Mouse (Mus musculus) Patski (cell line): ENCODE data around the gene Gm28042. TPM values are rescaled to one million over a fixed set of nuclear protein-coding genes. Genes with fewer than 3 reads are reported as not detected.
A peak's percentile ranks its signal among the peaks of the same experiment; 100 is the strongest.

Experiments used
- ATAC-seq: fragments of 100-300 bp; one replicate; pipeline ENCODE4 v1.8.0; 2021
- CTCF ChIA-PET: fragments of 350-600 bp; sonication (Branson Sonifier 250); formaldehyde crosslinking; loops from one replicate; lab custom pipeline; 2022; ENCODE audit warnings: inconsistent platforms; lab: Charles Lee
- POLR2A ChIA-PET: fragments of 350-600 bp; sonication (Branson Sonifier 250); formaldehyde crosslinking; loops from one replicate; lab custom pipeline; 2022; ENCODE audit warnings: antibody characterized with exemption, inconsistent platforms; lab: Charles Lee
- DNase-seq: peaks from one replicate; pipeline ENCODE4 v3.0.0-alpha.2; 2011; ENCODE audit warnings: low read depth, low spot score
- H3K27me3 ChIP-seq: fragments of 371-371 bp; one replicate; pipeline ENCODE4 v1.5.1; 2021
- CTCF ChIP-seq: fragments of 100-300 bp; IDR thresholded peaks from one replicate; pipeline ENCODE4 v1.5.1; 2021
- in situ Hi-C: fragments of 300-500 bp; cut with MboI; formaldehyde crosslinking; loops from 3 replicates; pipeline ENCODE4 v1.11.1; 2018; ENCODE audit warnings: low pct_unique_long_range_greater_than_20kb, mixed read lengths
- polyA plus RNA-seq: library from polyadenylated mRNA; unstranded; gene quantifications from one replicate; pipeline ENCODE4 v1.2.3, GENCODE M21; 2021

The Gm28042 gene
- polyA plus RNA-seq, 1 experiment from 2014 or later, result 9.5 TPM

GRCm38 (mm10) chr2:120074096-120074495 is 46.8 kb downstream of the Gm28042 start:
- TF ChIP-seq CTCF, result no peak
- DNase-seq (no peak), ATAC-seq (no peak)
- ChIA-PET CTCF (no interaction called here), POLR2A (no interaction called here)
- in situ Hi-C loops, result no loop called here
- H3K27me3 ChIP-seq, result no peaks in the 10 kb centered on the region

- in situ Hi-C loops, result loop anchor here (5.0 kb wide), 1 partner anchor 104 kb away; the partner anchor contains the start of gene Mapkbp1
- H3K27me3 ChIP-seq, result no peaks in the 10 kb centered on the region
- ATAC-seq, result no peak
- TF ChIP-seq CTCF, result no peak
- ChIA-PET POLR2A (no interaction called here), CTCF (interaction anchor here (0.9 to 1.1 kb wide), 2 partner anchors 93 to 97 kb away, joined by 3 to 4 read pairs; no protein-coding TSS in a partner anchor)
- no peak for DNase-seq
Observed at GRCm38 (mm10) chr2:120076076-120076705, 48.9 kb downstream of the Gm28042 start.

GRCm38 (mm10) chr2:120082416-120082815 is 55.1 kb downstream of the Gm28042 start:
- H3K27me3 ChIP-seq, result no peaks in the 10 kb centered on the region
- ATAC-seq (no peak), DNase-seq (no peak)
- in situ Hi-C loops, result loop anchor here (5.0 kb wide), 1 partner anchor 200 kb away; no protein-coding TSS in a partner anchor
- ChIA-PET POLR2A (no interaction called here), CTCF (interaction anchor here (1.0 to 1.7 kb wide), 9 partner anchors 13 to 111 kb away, joined by 3 to 10 read pairs (median 4); no protein-coding TSS in a partner anchor)
- no peak for TF ChIP-seq CTCF

GRCm38 (mm10) chr2:120084593-120085361 is 57.5 kb downstream of the Gm28042 start:
- ChIA-PET POLR2A (interaction anchor here (0.8 to 1.2 kb wide), 2 partner anchors 85 to 120 kb away, joined by 3 to 8 read pairs; no protein-coding TSS in a partner anchor), CTCF (interaction anchor here (0.7 to 4.7 kb wide), 10 partner anchors 9 to 114 kb away, joined by 3 to 48 read pairs (median 5); no protein-coding TSS in a partner anchor)
- TF ChIP-seq CTCF, result no peak
- in situ Hi-C loops, result loop anchor here (5.0 kb wide), 2 partner anchors 88 to 198 kb away; no protein-coding TSS in a partner anchor
- ATAC-seq (peak; percentile 33), DNase-seq (no peak)
- H3K27me3 ChIP-seq, result no peaks in the 10 kb centered on the region

GRCm38 (mm10) chr2:120086038-120086437 is 58.7 kb downstream of the Gm28042 start:
- H3K27me3 ChIP-seq, result no peaks in the 10 kb centered on the region
- ChIA-PET POLR2A (no interaction called here), CTCF (interaction anchor here (0.9 to 4.7 kb wide), 5 partner anchors 8 to 92 kb away, joined by 4 to 48 read pairs (median 5); no protein-coding TSS in a partner anchor)
- TF ChIP-seq CTCF, result no peak
- DNase-seq (no peak), ATAC-seq (no peak)
- in situ Hi-C loops, result loop anchor here (5.0 kb wide), 1 partner anchor 86 kb away; no protein-coding TSS in a partner anchor

- CTCF ChIA-PET, result interaction anchor here (1.4 to 4.7 kb wide), 2 partner anchors 12 to 81 kb away, joined by 5 to 48 read pairs; no protein-coding TSS in a partner anchor
- POLR2A ChIA-PET, result interaction anchor here (1.2 kb wide), 1 partner anchor 81 kb away, joined by 3 read pairs; no protein-coding TSS in a partner anchor
- TF ChIP-seq CTCF, result no peak
- ATAC-seq, result no peak
- DNase-seq, result no peak
- in situ Hi-C loops, result loop anchor here (5.0 kb wide), 1 partner anchor 85 kb away; no protein-coding TSS in a partner anchor
- H3K27me3 ChIP-seq, result no peaks in the 10 kb centered on the region
Observed at GRCm38 (mm10) chr2:120087391-120087790, 60.1 kb downstream of the Gm28042 start.

GRCm38 (mm10) chr2:120087897-120088296 is 60.6 kb downstream of the Gm28042 start:
- POLR2A ChIA-PET, result no interaction called here
- no peaks in the 10 kb centered on the region for H3K27me3 ChIP-seq
- CTCF ChIA-PET, result interaction anchor here (4.7 kb wide), 1 partner anchor 81 kb away, joined by 48 read pairs; no protein-coding TSS in a partner anchor
- in situ Hi-C loops, result loop anchor here (5.0 kb wide), 1 partner anchor 84 kb away; no protein-coding TSS in a partner anchor
- no peak for DNase-seq
- no peak for TF ChIP-seq CTCF
- ATAC-seq, result no peak

GRCm38 (mm10) chr2:120090979-120091378 is 63.7 kb downstream of the Gm28042 start:
- ChIA-PET POLR2A (no interaction called here), CTCF (no interaction called here)
- in situ Hi-C loops, result no loop called here
- no peaks in the 10 kb centered on the region for H3K27me3 ChIP-seq
- DNase-seq (no peak), ATAC-seq (no peak)
- no peak for TF ChIP-seq CTCF

Other genes with a start within 250 kb of the Gm28042 start
- gene Rpap1, start 240.0 kb upstream of the Gm28042 start, polyA plus RNA-seq, result 19.1 TPM
- 11.0 TPM for gene Tyro3, start 229.8 kb upstream of the Gm28042 start, polyA plus RNA-seq
- gene Mga, start 130.3 kb upstream of the Gm28042 start, polyA plus RNA-seq, result 17.8 TPM
- gene Mapkbp1, start 54.8 kb upstream of the Gm28042 start, polyA plus RNA-seq, result 15.3 TPM
- 12.0 TPM for gene Jmjd7, start within 50 bp of the Gm28042 start, polyA plus RNA-seq
- gene Pla2g4b, start 5.9 kb downstream of the Gm28042 start, polyA plus RNA-seq, result 5.6 TPM
- 69.6 TPM for gene Ehd4, start 127.1 kb downstream of the Gm28042 start, polyA plus RNA-seq
- gene Pla2g4e, start 217.8 kb downstream of the Gm28042 start, polyA plus RNA-seq, result 0.01 TPM